Mouse (Mus musculus) embryonic facial prominence, embryonic 14.5 days (tissue): ENCODE results near the gene Zmym6. TPM values are rescaled to one million over a fixed set of nuclear protein-coding genes. Genes with fewer than 3 reads are reported as not detected.
"Not testable (repeated sequence)": the region's sequence is repeated elsewhere in the genome, so short reads cannot be mapped to it uniquely, and the experiment has no call there.

ENCODE experiments used
- ATAC-seq: fragments of 200-750 bp; cut with Nextera tagmentation; 2 replicates; pipeline ENCODE4 v1.8.0; 2017; ENCODE audit warnings: low read depth, moderate number of reproducible peaks, moderate TSS enrichment
- DNase-seq: peaks from one replicate; pipeline ENCODE4 v3.0.0-alpha.2; 2015; ENCODE audit warnings: low spot score
- H3K27ac ChIP-seq: fragments of 300-500 bp; sonication (generic); replicated peaks from 2 replicates; pipeline ENCODE4 v1.5.1; 2014; ENCODE audit warnings: low read depth, mild to moderate bottlenecking, low read length, moderate library complexity
- H3K27me3 ChIP-seq: fragments of 300-500 bp; sonication (generic); replicated peaks from 2 replicates; pipeline ENCODE4 v1.6.1; 2014; ENCODE audit warnings: low read length; ENCODE audit not compliant: control insufficient read depth, insufficient read depth
- H3K36me3 ChIP-seq: fragments of 300-500 bp; sonication (generic); 2 replicates; pipeline ENCODE4 v1.6.1; 2014; ENCODE audit warnings: low read length, mixed read lengths; ENCODE audit not compliant: control insufficient read depth, insufficient read depth
- H3K4me1 ChIP-seq: fragments of 300-500 bp; sonication (generic); 2 replicates; pipeline ENCODE4 v1.6.1; 2014; ENCODE audit warnings: antibody characterized with exemption, low read length; ENCODE audit not compliant: control insufficient read depth, insufficient read depth
- H3K4me2 ChIP-seq: fragments of 300-500 bp; sonication (generic); 2 replicates; pipeline ENCODE4 v1.6.1; 2014; ENCODE audit warnings: low read depth, mild to moderate bottlenecking, low read length, moderate library complexity, mixed read lengths
- H3K4me3 ChIP-seq: fragments of 300-500 bp; sonication (generic); 2 replicates; pipeline ENCODE4 v1.5.1; 2014; ENCODE audit warnings: low read depth, mild to moderate bottlenecking, low read length
- H3K9ac ChIP-seq: fragments of 300-500 bp; sonication (generic); 2 replicates; pipeline ENCODE4 v1.6.1; 2014; ENCODE audit warnings: low read depth, mild to moderate bottlenecking, low read length, moderate library complexity, mixed read lengths
- H3K9me3 ChIP-seq: fragments of 300-500 bp; sonication (generic); 2 replicates; pipeline ENCODE4 v1.6.1; 2016; ENCODE audit warnings: low read length; ENCODE audit not compliant: control insufficient read depth
- WGBS: fragments of 180-500 bp; shearing (Covaris S2); extraction: QIAGEN DNeasy Blood & Tissue Kit; methylation state at CpG from one replicate; pipeline ENCODE4 v1.1.7; 2014; 5-methylcytosine and 5-hydroxymethylcytosine counted together
- polyA plus RNA-seq: library from polyadenylated mRNA; unstranded; fragments of >200 nt; fragmentation: Nextera tagmentation; extraction: Ambion mirVana; gene quantifications from 2 replicates; pipeline ENCODE4 v1.2.1, GENCODE M21; 2014

Zmym6 gene
- polyA plus RNA-seq, 1 experiment from 2014 or later: 20.5 TPM

DNA sequence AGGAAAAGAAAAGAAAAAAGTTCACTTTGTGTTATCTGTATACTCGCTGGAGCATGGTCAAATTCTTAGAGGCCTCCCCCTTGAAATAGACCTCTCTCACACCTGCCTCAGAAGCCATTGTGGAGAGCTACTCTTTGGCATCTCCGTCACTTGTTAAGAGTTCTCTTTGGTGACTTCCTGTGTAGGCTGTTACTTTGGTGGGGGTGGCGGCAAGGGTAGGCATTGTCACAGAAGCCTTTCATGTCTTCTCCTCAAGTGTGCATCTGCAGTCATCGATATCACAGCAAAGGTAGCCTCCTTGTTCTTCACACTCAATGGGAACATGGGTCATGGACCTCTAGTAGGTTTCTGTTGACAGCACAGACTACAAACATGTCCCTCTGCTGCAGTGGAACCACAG lies 17.9 kb downstream of the Zmym6 start:
- DNase-seq: no peak
- 89% methylated on average over 4 of the region's 4 CpGs for WGBS

GRCm38 (mm10) chr4:127099552-127099951 lies 22.4 kb downstream of the Zmym6 start:
- 91% methylated on average over 1 of the region's 2 CpGs for WGBS
- not testable (repeated sequence) for H3K9me3 ChIP-seq

More for the DNA sequence above, 17.9 kb downstream of the Zmym6 start:
- H3K27ac ChIP-seq: no peak overlapping the region
- H3K4me3 ChIP-seq: no peak overlapping the region
- no peak for ATAC-seq
- H3K9ac ChIP-seq: no peak overlapping the region
- H3K36me3 ChIP-seq: peaks cover 29% of the 10 kb centered on the region
- H3K4me2 ChIP-seq: no peak overlapping the region
- H3K9me3 ChIP-seq: no peaks in the 10 kb centered on the region
- H3K27me3 ChIP-seq: no peaks in the 10 kb centered on the region
- no peaks in the 10 kb centered on the region for H3K4me1 ChIP-seq

DNA sequence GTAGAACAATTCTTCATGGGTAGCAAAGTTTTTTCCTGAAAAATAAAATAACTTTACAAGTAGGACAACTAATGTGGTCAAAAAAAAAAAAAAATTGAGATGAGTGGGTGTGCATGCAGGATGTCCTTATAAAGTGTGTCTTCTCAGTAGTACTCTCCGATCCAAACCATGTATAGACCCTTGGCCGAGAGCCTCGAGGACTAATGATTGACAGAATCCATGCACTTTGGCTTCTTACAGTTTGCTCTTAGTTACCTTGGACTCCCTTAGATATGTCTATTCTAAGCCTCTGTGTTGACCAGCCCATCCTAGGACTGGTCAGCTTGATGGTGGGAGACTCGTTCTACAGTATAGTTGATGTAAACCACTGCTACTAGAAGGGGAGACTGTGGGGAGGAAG lies 30.4 kb downstream of the Zmym6 start:
- Histone ChIP-seq H3K9ac (no peak overlapping the region), H3K4me2 (no peak overlapping the region), H3K36me3 (peaks cover 38% of the 10 kb centered on the region), H3K4me1 (no peaks in the 10 kb centered on the region), H3K27ac (no peak overlapping the region), H3K9me3 (no peaks in the 10 kb centered on the region), H3K4me3 (no peak overlapping the region), H3K27me3 (no peaks in the 10 kb centered on the region)
- no peak for DNase-seq
- WGBS: 90% methylated on average over 4 of the region's 4 CpGs
- ATAC-seq: no peak

More at GRCm38 (mm10) chr4:127099552-127099951, 22.4 kb downstream of the Zmym6 start:
- DNase-seq, ATAC-seq, H3K4me3 ChIP-seq, H3K4me2 ChIP-seq, H3K9ac ChIP-seq, H3K27me3 ChIP-seq, H3K4me1 ChIP-seq, H3K27ac ChIP-seq: not testable (repeated sequence)
- peaks cover 19% of the 10 kb centered on the region for H3K36me3 ChIP-seq

GRCm38 (mm10) chr4:127110570-127110969 lies 33.4 kb downstream of the Zmym6 start:
- WGBS: 71% methylated on average over 4 of the region's 4 CpGs
- H3K4me3 ChIP-seq: no peak overlapping the region
- H3K27ac ChIP-seq: no peak overlapping the region
- no peak for DNase-seq
- no peaks in the 10 kb centered on the region for H3K9me3 ChIP-seq
- no peak overlapping the region for H3K9ac ChIP-seq
- H3K36me3 ChIP-seq: peaks cover 27% of the 10 kb centered on the region
- no peaks in the 10 kb centered on the region for H3K4me1 ChIP-seq
- H3K27me3 ChIP-seq: no peaks in the 10 kb centered on the region
- no peak overlapping the region for H3K4me2 ChIP-seq
- ATAC-seq: no peak

GRCm38 (mm10) chr4:127123391-127123790 lies 46.2 kb downstream of the Zmym6 start, which contains the start of gene Tmem35b:
Gene Tmem35b (plus strand): TSS chr4:127123691.
- no peak within 1 kb of the TSS for H3K4me2 ChIP-seq
- WGBS: 93% methylated on average over 5 of the region's 5 CpGs
- no peaks in the 10 kb centered on the region for H3K27me3 ChIP-seq
- no peak within 1 kb of the TSS for H3K4me3 ChIP-seq
- no peak within 1 kb of the TSS for H3K9ac ChIP-seq
- no peak within 1 kb of the TSS for H3K27ac ChIP-seq
- no peaks in the 10 kb centered on the region for H3K9me3 ChIP-seq
- H3K4me1 ChIP-seq: peaks cover 7% of the 10 kb centered on the region
- no peak for DNase-seq
- ATAC-seq: no peak
- H3K36me3 ChIP-seq: peaks cover 12% of the 10 kb centered on the region; the same call in 1 of the 2 replicates

- WGBS: 96% methylated on average over 1 of the region's 1 CpGs
- Histone ChIP-seq H3K4me1 (peaks cover 7% of the 10 kb centered on the region), H3K9me3 (no peaks in the 10 kb centered on the region), H3K9ac (no peak overlapping the region), H3K4me3 (no peak overlapping the region), H3K4me2 (no peak overlapping the region), H3K27me3 (no peaks in the 10 kb centered on the region), H3K36me3 (peaks cover 20% of the 10 kb centered on the region), H3K27ac (no peak overlapping the region)
- no peak for ATAC-seq
- DNase-seq: no peak
Observed at GRCm38 (mm10) chr4:127124331-127124730, 47.1 kb downstream of the Zmym6 start.

GRCm38 (mm10) chr4:127125834-127126463 lies 48.8 kb downstream of the Zmym6 start:
- peaks cover 21% of the 10 kb centered on the region for H3K36me3 ChIP-seq
- H3K9me3 ChIP-seq: no peaks in the 10 kb centered on the region
- peak overlapping the region; percentile 80 for H3K9ac ChIP-seq
- H3K27ac ChIP-seq: peak overlapping the region; percentile 39; the same call in 1 of the 2 replicates
- H3K27me3 ChIP-seq: no peaks in the 10 kb centered on the region
- DNase-seq (peak; percentile 95), ATAC-seq (peak; percentile 98)
- peak overlapping the region; percentile 87 for H3K4me2 ChIP-seq
- 1% methylated on average over 21 of the region's 35 CpGs for WGBS
- peak overlapping the region; percentile 70 for H3K4me3 ChIP-seq
- peaks cover 7% of the 10 kb centered on the region for H3K4me1 ChIP-seq

GRCm38 (mm10) chr4:127134687-127135086 lies 57.5 kb downstream of the Zmym6 start:
- H3K4me1 ChIP-seq: no peaks in the 10 kb centered on the region

DNA sequence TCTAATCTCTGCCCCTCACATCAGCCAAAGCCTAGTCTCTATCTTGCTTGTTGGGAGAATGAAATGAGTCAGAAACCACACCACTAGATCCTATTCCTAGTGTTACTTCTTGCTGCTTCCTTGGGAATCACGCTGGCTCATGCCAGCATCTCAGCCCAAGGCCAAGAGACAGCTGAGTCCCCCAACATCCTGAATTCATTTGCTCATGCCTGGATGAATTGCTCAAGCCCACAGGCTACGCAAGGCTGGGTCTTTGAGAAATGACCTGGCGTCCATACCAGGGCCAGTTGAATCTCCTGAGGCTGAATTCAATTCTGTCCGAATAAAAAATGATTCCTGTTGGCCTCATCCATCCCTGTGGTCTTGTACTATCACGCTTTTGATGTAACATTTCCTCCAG lies 60.4 kb downstream of the Zmym6 start:
- Histone ChIP-seq H3K36me3 (no peaks in the 10 kb centered on the region), H3K27me3 (no peaks in the 10 kb centered on the region), H3K4me2 (no peak overlapping the region), H3K27ac (no peak overlapping the region), H3K4me3 (no peak overlapping the region), H3K4me1 (no peaks in the 10 kb centered on the region), H3K9ac (no peak overlapping the region), H3K9me3 (no peaks in the 10 kb centered on the region)
- no peak for DNase-seq
- WGBS: 62% methylated on average over 5 of the region's 5 CpGs
- no peak for ATAC-seq

More at GRCm38 (mm10) chr4:127134687-127135086, 57.5 kb downstream of the Zmym6 start:
- no peaks in the 10 kb centered on the region for H3K27me3 ChIP-seq
- no peak overlapping the region for H3K4me2 ChIP-seq
- H3K9me3 ChIP-seq: no peaks in the 10 kb centered on the region
- no peak overlapping the region for H3K4me3 ChIP-seq
- H3K27ac ChIP-seq: no peak overlapping the region
- ATAC-seq: no peak
- 46% methylated on average over 1 of the region's 1 CpGs for whole genome bisulfite sequencing
- DNase-seq: no peak
- no peaks in the 10 kb centered on the region for H3K36me3 ChIP-seq
- no peak overlapping the region for H3K9ac ChIP-seq
